Comparison of ENCODE assay signal across 15 mouse cellular contexts in genomic region chr5:33938448-33938847, GRCm38 (mm10). TPM values are rescaled to one million over a fixed set of nuclear protein-coding genes. Genes with fewer than 3 reads are reported as not detected.
DNase-seq lines count a peak whose midpoint lies in the region; ATAC-seq lines count a peak whose summit lies in the region.
"Had no signal": no experiment of that assay in that cellular context is flagged by ENCODE, and none has a peak within 500 bp of the region (broad histone marks: within the 10 kb centered on the region; RNA-seq: fewer than 3 reads in every experiment).

No protein-coding gene starts in this region.

- H3K9ac ChIP-seq in embryonic facial prominence, embryonic 14.5 days (ENCODE audit: low read depth, low read length): no peak overlapping the region
- H3K9ac ChIP-seq: neural tube, embryonic 13.5 days had no signal

- H3K27me3 ChIP-seq in embryonic facial prominence, embryonic 14.5 days (replicated peaks; ENCODE audit: control insufficient read depth, insufficient read depth, low read length): no peaks in the 10 kb centered on the region
- no peaks in the 10 kb centered on the region for H3K27me3 ChIP-seq in embryonic facial prominence, embryonic 10.5 days (replicated peaks; ENCODE audit: low read depth, poor library complexity, severe bottlenecking)
- H3K27me3 ChIP-seq: neural tube, embryonic 13.5 days had no signal

- 68% methylated on average over 3 of the region's 3 CpGs for WGBS in embryonic facial prominence, embryonic 14.5 days
- 90% methylated on average over 3 of the region's 3 CpGs for WGBS in embryonic facial prominence, embryonic 10.5 days

- ATAC-seq in embryonic facial prominence, embryonic 14.5 days (ENCODE audit: low read depth): no peak
- ATAC-seq in frontal cortex, adult (ENCODE audit: low TSS enrichment): no peak
- ATAC-seq: hindbrain, embryonic 16.5 days had no signal

- peaks cover 18% of the 10 kb centered on the region for H3K4me1 ChIP-seq in embryonic facial prominence, embryonic 14.5 days (ENCODE audit: control insufficient read depth, insufficient read depth, low read length)
- H3K4me1 ChIP-seq in embryonic facial prominence, embryonic 10.5 days: peaks cover 25% of the 10 kb centered on the region

- H3K36me3 ChIP-seq in embryonic facial prominence, embryonic 14.5 days (ENCODE audit: control insufficient read depth, insufficient read depth, low read length): peaks cover 9% of the 10 kb centered on the region; the same call in 1 of the 2 replicates
- H3K36me3 ChIP-seq in embryonic facial prominence, embryonic 10.5 days (replicated peaks): peaks cover 38% of the 10 kb centered on the region

- no peak overlapping the region for H3K4me2 ChIP-seq in embryonic facial prominence, embryonic 14.5 days (ENCODE audit: low read depth, low read length)
- H3K4me2 ChIP-seq: neural tube, embryonic 13.5 days had no signal

- H3K4me3 ChIP-seq in embryonic facial prominence, embryonic 14.5 days (ENCODE audit: low read depth, low read length): no peak overlapping the region
- H3K4me3 ChIP-seq in embryonic facial prominence, embryonic 10.5 days: no peak overlapping the region
- H3K4me3 ChIP-seq: erythroblast, embryonic 14.5 days; midbrain, embryonic 10.5 days; neural tube, embryonic 13.5 days had no signal

- peak; percentile 25 for DNase-seq in embryonic facial prominence, embryonic 14.5 days (ENCODE audit: low spot score)
- DNase-seq in embryonic facial prominence, embryonic 10.5 days (ENCODE audit: low spot score): no peak
- DNase-seq in lung, postnatal 10 days: peak; percentile 26
- DNase-seq in lung, postnatal 14 days: no peak
- DNase-seq in heart, postnatal 4 days: peak; percentile 46
- DNase-seq in spleen, postnatal 36 days (ENCODE audit: low spot score in 2 of 2): peak; percentile 79 to 81
- DNase-seq in ovary, postnatal 14 days (ENCODE audit: low spot score): no peak
- DNase-seq: adrenal gland, postnatal 36 days; cerebellum, postnatal 10 days; kidney, postnatal 14 days had no signal

- no peak overlapping the region for H3K27ac ChIP-seq in embryonic facial prominence, embryonic 14.5 days (replicated peaks; ENCODE audit: low read depth, low read length)
- H3K27ac ChIP-seq in embryonic facial prominence, embryonic 10.5 days (replicated peaks): no peak overlapping the region
- H3K27ac ChIP-seq: midbrain, embryonic 10.5 days; neural tube, embryonic 13.5 days had no signal

- peaks cover 36% of the 10 kb centered on the region for H3K9me3 ChIP-seq in embryonic facial prominence, embryonic 14.5 days (ENCODE audit: control insufficient read depth, low read length)
- peaks cover 52% of the 10 kb centered on the region for H3K9me3 ChIP-seq in embryonic facial prominence, embryonic 10.5 days

RNA-seq across cellular contexts. Expression of gene Nelfa, which starts 2.2 kb away (rescaled TPM):
- 46.7 and 51.1 TPM in 2 replicates for polyA plus RNA-seq in embryonic facial prominence, embryonic 14.5 days (2014; fragmentation: Nextera tagmentation; extraction: Ambion mirVana)
- polyA plus RNA-seq in embryonic facial prominence, embryonic 10.5 days (2016; fragmentation: Nextera tagmentation; extraction: Ambion mirVana): 87.5 and 89.2 TPM in 2 replicates
- 10 to 100 TPM; 16.9 to 18.3 TPM for total RNA-seq in heart, postnatal 4 days (2021)

RNA-seq across cellular contexts. Expression of gene Gm1673, which starts 44.8 kb away (rescaled TPM):
- 78.7 and 81.0 TPM in 2 replicates for polyA plus RNA-seq in embryonic facial prominence, embryonic 14.5 days (2014; fragmentation: Nextera tagmentation; extraction: Ambion mirVana)
- 211 and 214 TPM in 2 replicates for polyA plus RNA-seq in embryonic facial prominence, embryonic 10.5 days (2016; fragmentation: Nextera tagmentation; extraction: Ambion mirVana)
- total RNA-seq in heart, postnatal 4 days (2021): 10 to 100 TPM; 12.5 to 13.9 TPM
- polyA plus RNA-seq: erythroblast, embryonic 14.5 days had no signal

RNA-seq across cellular contexts. Expression of gene Nat8l, which starts 57.3 kb away (rescaled TPM):
- 0.31 and 0.38 TPM in 2 replicates for polyA plus RNA-seq in embryonic facial prominence, embryonic 14.5 days (2014; fragmentation: Nextera tagmentation; extraction: Ambion mirVana)
- 0.47 and 0.73 TPM in 2 replicates for polyA plus RNA-seq in embryonic facial prominence, embryonic 10.5 days (2016; fragmentation: Nextera tagmentation; extraction: Ambion mirVana)
- total RNA-seq in heart, postnatal 4 days (2021): 1 to 10 TPM; 1.8 to 2.0 TPM

Comparison
In these comparisons a context has a peak if more than half of its experiments do, and no peak if none do; other contexts are left out.
1. DNase-seq: peak in embryonic facial prominence, embryonic 14.5 days (single experiment), lung, postnatal 10 days (single experiment), heart, postnatal 4 days (single experiment) and spleen, postnatal 36 days (2 of 2); none in embryonic facial prominence, embryonic 10.5 days (single experiment), lung, postnatal 14 days (single experiment) and ovary, postnatal 14 days (single experiment).